Mouse (Mus musculus): ENCODE measurements around the gene Pcmtd2.

GRCm38 (mm10) chr2:181829032-181829650, 8.5 kb upstream of the Pcmtd2 start:
- TF ChIP-seq POLR2A (IDR thresholded peaks at IDR 0.05; ENCODE audit: extremely low read depth, insufficient read depth, low read length) = no peak
- TF ChIP-seq CTCF (IDR thresholded peaks at IDR 0.05; ENCODE audit: extremely low read depth, insufficient read depth, low read length) = no peak
